Mouse (Mus musculus): Measurements from ENCODE around the gene Eya3. TPM values are rescaled to one million over a fixed set of nuclear protein-coding genes. Genes with fewer than 3 reads are reported as not detected.

Gene Eya3
- polyA plus RNA-seq, 1 experiment: 0.65 TPM

GRCm38 (mm10) chr4:132628830-132629229, 10.0 kb upstream of the Eya3 start:
- no peaks in the 10 kb centered on the region for H3K27me3 ChIP-seq (ENCODE audit: control insufficient read depth)
- TF ChIP-seq TAL1 (IDR thresholded peaks at IDR 0.05; ENCODE audit: low read length) (no peak), GATA1 (IDR thresholded peaks at IDR 0.05; ENCODE audit: low read length) (no peak)

GRCm38 (mm10) chr4:132635971-132636370, 2.8 kb upstream of the Eya3 start:
- Histone ChIP-seq H3K9me3 (ENCODE audit: control insufficient read depth, low read length) (no peaks in the 10 kb centered on the region), H3K4me3 (replicated peaks) (no peak overlapping the region), H3K4me1 (ENCODE audit: control insufficient read depth) (peaks cover 26% of the 10 kb centered on the region), H3K27me3 (ENCODE audit: control insufficient read depth) (no peaks in the 10 kb centered on the region), H3K36me3 (ENCODE audit: control insufficient read depth) (peaks cover 5% of the 10 kb centered on the region)
- TF ChIP-seq GATA1 (IDR thresholded peaks at IDR 0.05; ENCODE audit: low read length): no peak
- no peak for TF ChIP-seq TAL1 (IDR thresholded peaks at IDR 0.05; ENCODE audit: low read length)

More at GRCm38 (mm10) chr4:132628830-132629229, 10.0 kb upstream of the Eya3 start:
- H3K4me3 ChIP-seq (replicated peaks): no peak overlapping the region
- no peaks in the 10 kb centered on the region for H3K36me3 ChIP-seq (ENCODE audit: control insufficient read depth)
- no peaks in the 10 kb centered on the region for H3K9me3 ChIP-seq (ENCODE audit: control insufficient read depth, low read length)
- H3K4me1 ChIP-seq (ENCODE audit: control insufficient read depth): peaks cover 50% of the 10 kb centered on the region

- Histone ChIP-seq H3K27me3 (ENCODE audit: control insufficient read depth) (no peaks in the 10 kb centered on the region), H3K4me1 (ENCODE audit: control insufficient read depth) (peaks cover 27% of the 10 kb centered on the region)
These were observed 2.2 kb upstream of the Eya3 start for GRCm38 (mm10) chr4:132636554-132636953.

GRCm38 (mm10) chr4:132639191-132639713, 465 bp downstream of the Eya3 start:
- peaks cover 28% of the 10 kb centered on the region for H3K4me1 ChIP-seq (ENCODE audit: control insufficient read depth)

More at GRCm38 (mm10) chr4:132636554-132636953, 2.2 kb upstream of the Eya3 start:
- TF ChIP-seq TAL1 (IDR thresholded peaks at IDR 0.05; ENCODE audit: low read length) (no peak), GATA1 (IDR thresholded peaks at IDR 0.05; ENCODE audit: low read length) (no peak)
- no peak overlapping the region for H3K4me3 ChIP-seq (replicated peaks)
- H3K9me3 ChIP-seq (ENCODE audit: control insufficient read depth, low read length): no peaks in the 10 kb centered on the region
- peaks cover 9% of the 10 kb centered on the region for H3K36me3 ChIP-seq (ENCODE audit: control insufficient read depth)

GRCm38 (mm10) chr4:132647439-132647838, 8.7 kb downstream of the Eya3 start:
- Histone ChIP-seq H3K9me3 (ENCODE audit: control insufficient read depth, low read length) (no peaks in the 10 kb centered on the region), H3K36me3 (ENCODE audit: control insufficient read depth) (peaks cover 34% of the 10 kb centered on the region), H3K4me1 (ENCODE audit: control insufficient read depth) (peaks cover 4% of the 10 kb centered on the region), H3K4me3 (replicated peaks) (no peak overlapping the region), H3K27me3 (ENCODE audit: control insufficient read depth) (no peaks in the 10 kb centered on the region)
- TF ChIP-seq TAL1 (IDR thresholded peaks at IDR 0.05; ENCODE audit: low read length) (no peak), GATA1 (IDR thresholded peaks at IDR 0.05; ENCODE audit: low read length) (no peak)

More at GRCm38 (mm10) chr4:132639191-132639713, 465 bp downstream of the Eya3 start:
- H3K36me3 ChIP-seq (ENCODE audit: control insufficient read depth): peaks cover 32% of the 10 kb centered on the region
- TF ChIP-seq GATA1 (IDR thresholded peaks at IDR 0.05; ENCODE audit: low read length): no peak
- no peak for TF ChIP-seq TAL1 (IDR thresholded peaks at IDR 0.05; ENCODE audit: low read length)
- no peaks in the 10 kb centered on the region for H3K9me3 ChIP-seq (ENCODE audit: control insufficient read depth, low read length)
- no peaks in the 10 kb centered on the region for H3K27me3 ChIP-seq (ENCODE audit: control insufficient read depth)
- H3K4me3 ChIP-seq (replicated peaks): peak overlapping the region; percentile 100

- Histone ChIP-seq H3K9me3 (ENCODE audit: control insufficient read depth, low read length) (no peaks in the 10 kb centered on the region), H3K4me1 (ENCODE audit: control insufficient read depth) (peaks cover 7% of the 10 kb centered on the region), H3K4me3 (replicated peaks) (no peak overlapping the region), H3K36me3 (ENCODE audit: control insufficient read depth) (peaks cover 22% of the 10 kb centered on the region), H3K27me3 (ENCODE audit: control insufficient read depth) (no peaks in the 10 kb centered on the region)
- TF ChIP-seq TAL1 (IDR thresholded peaks at IDR 0.05; ENCODE audit: low read length): no peak
- TF ChIP-seq GATA1 (IDR thresholded peaks at IDR 0.05; ENCODE audit: low read length): no peak
These were observed 10.6 kb downstream of the Eya3 start for GRCm38 (mm10) chr4:132649271-132649999.

- no peaks in the 10 kb centered on the region for H3K27me3 ChIP-seq (ENCODE audit: control insufficient read depth)
- TF ChIP-seq GATA1 (IDR thresholded peaks at IDR 0.05; ENCODE audit: low read length) (no peak), TAL1 (IDR thresholded peaks at IDR 0.05; ENCODE audit: low read length) (no peak)
- H3K4me3 ChIP-seq (replicated peaks): no peak overlapping the region
- peaks cover 5% of the 10 kb centered on the region for H3K4me1 ChIP-seq (ENCODE audit: control insufficient read depth)
- H3K36me3 ChIP-seq (ENCODE audit: control insufficient read depth): peaks cover 29% of the 10 kb centered on the region
- no peaks in the 10 kb centered on the region for H3K9me3 ChIP-seq (ENCODE audit: control insufficient read depth, low read length)
These were observed 14.1 kb downstream of the Eya3 start for GRCm38 (mm10) chr4:132652842-132653241.

- H3K9me3 ChIP-seq (ENCODE audit: control insufficient read depth, low read length): no peaks in the 10 kb centered on the region
- no peaks in the 10 kb centered on the region for H3K27me3 ChIP-seq (ENCODE audit: control insufficient read depth)
- no peak overlapping the region for H3K4me3 ChIP-seq (replicated peaks)
- TF ChIP-seq GATA1 (IDR thresholded peaks at IDR 0.05; ENCODE audit: low read length): no peak
- peaks cover 38% of the 10 kb centered on the region for H3K36me3 ChIP-seq (ENCODE audit: control insufficient read depth)
- peaks cover 5% of the 10 kb centered on the region for H3K4me1 ChIP-seq (ENCODE audit: control insufficient read depth)
These were observed 15.0 kb downstream of the Eya3 start for GRCm38 (mm10) chr4:132653799-132654198.

- Histone ChIP-seq H3K36me3 (ENCODE audit: control insufficient read depth) (peaks cover 40% of the 10 kb centered on the region), H3K9me3 (ENCODE audit: control insufficient read depth, low read length) (no peaks in the 10 kb centered on the region), H3K27me3 (ENCODE audit: control insufficient read depth) (no peaks in the 10 kb centered on the region), H3K4me1 (ENCODE audit: control insufficient read depth) (peaks cover 7% of the 10 kb centered on the region), H3K4me3 (replicated peaks) (no peak overlapping the region)
- TF ChIP-seq GATA1 (IDR thresholded peaks at IDR 0.05; ENCODE audit: low read length) (no peak), TAL1 (IDR thresholded peaks at IDR 0.05; ENCODE audit: low read length) (no peak)
These were observed 16.5 kb downstream of the Eya3 start for GRCm38 (mm10) chr4:132655290-132655689.

All from erythroblast, embryonic 14.5 days (primary cell).